Mouse (Mus musculus): ENCODE measurements around the gene Amy2a3. TPM values are rescaled to one million over a fixed set of nuclear protein-coding genes. Genes with fewer than 3 reads are reported as not detected.
"Not testable (repeated sequence)": the region's sequence is repeated elsewhere in the genome, so short reads cannot be mapped to it uniquely, and the experiment has no call there.

Gene Amy2a3
- not detected for total RNA-seq (2021)
- long read RNA-seq, experiment 1, result 0 reads
- long read RNA-seq, experiment 2, result 0 reads

DNA sequence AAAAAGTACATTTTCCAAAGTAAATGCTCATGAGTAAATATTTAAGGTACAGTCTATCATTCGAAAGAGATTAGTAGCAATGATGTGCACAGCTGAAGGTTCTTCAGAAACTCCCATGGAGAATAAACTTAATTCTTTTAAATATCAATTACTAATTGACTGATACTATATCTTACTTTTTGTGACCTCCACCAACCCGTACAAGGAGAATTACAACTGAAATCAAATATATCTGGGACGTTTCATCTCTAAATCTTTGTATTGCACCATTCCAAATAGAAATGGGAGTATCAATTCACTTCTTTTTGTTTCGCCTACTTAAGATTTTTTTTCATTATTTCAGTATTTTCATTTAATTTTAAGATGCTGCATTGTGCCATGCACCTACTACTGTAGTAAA, at the start of gene Amy2a3:
TSS of gene Amy2a3 (minus strand) at position 101 of the 400 bp plus-strand sequence.
- not testable (repeated sequence) for H3K4me3 ChIP-seq; DNase-seq (ENCODE audit: low spot score in 2 of 2); H3K27ac ChIP-seq

GRCm38 (mm10) chr3:113356558-113356957, 32.7 kb upstream of the Amy2a3 start, which contains the start of gene Amy2a2:
TSS of gene Amy2a2 (minus strand) at chr3:113356658.
- DNase-seq (ENCODE audit: low spot score in 2 of 2); H3K4me3 ChIP-seq; H3K27ac ChIP-seq: not testable (repeated sequence)

DNA sequence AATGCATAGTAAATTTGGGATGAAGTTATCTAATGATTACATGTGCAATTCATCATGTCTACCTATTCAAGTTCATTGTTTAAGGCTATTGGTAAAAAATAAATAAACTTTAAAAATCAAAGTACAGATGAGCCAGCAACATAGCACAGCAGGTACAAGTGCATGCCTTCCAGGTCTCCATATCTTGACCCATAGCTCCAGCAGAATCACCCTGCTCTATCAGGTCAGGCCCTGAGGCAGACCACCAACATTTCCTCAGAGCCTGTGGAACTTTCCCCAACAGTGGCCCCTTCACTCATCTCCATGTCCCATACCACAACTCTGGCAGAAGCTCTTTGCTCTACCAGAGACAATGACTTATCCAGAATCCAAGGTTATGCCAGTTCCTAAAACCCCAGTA, 21.6 kb upstream of the Amy2a3 start:
- not testable (repeated sequence) for H3K27ac ChIP-seq; H3K4me3 ChIP-seq; DNase-seq (ENCODE audit: low spot score in 2 of 2)

DNA sequence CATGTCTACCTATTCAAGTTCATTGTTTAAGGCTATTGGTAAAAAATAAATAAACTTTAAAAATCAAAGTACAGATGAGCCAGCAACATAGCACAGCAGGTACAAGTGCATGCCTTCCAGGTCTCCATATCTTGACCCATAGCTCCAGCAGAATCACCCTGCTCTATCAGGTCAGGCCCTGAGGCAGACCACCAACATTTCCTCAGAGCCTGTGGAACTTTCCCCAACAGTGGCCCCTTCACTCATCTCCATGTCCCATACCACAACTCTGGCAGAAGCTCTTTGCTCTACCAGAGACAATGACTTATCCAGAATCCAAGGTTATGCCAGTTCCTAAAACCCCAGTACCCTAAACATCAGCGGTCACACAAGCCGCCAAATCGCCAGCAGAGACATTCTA, 10.9 kb downstream of the Amy2a3 start:
- DNase-seq (ENCODE audit: low spot score in 2 of 2); H3K27ac ChIP-seq; H3K4me3 ChIP-seq: not testable (repeated sequence)

DNA sequence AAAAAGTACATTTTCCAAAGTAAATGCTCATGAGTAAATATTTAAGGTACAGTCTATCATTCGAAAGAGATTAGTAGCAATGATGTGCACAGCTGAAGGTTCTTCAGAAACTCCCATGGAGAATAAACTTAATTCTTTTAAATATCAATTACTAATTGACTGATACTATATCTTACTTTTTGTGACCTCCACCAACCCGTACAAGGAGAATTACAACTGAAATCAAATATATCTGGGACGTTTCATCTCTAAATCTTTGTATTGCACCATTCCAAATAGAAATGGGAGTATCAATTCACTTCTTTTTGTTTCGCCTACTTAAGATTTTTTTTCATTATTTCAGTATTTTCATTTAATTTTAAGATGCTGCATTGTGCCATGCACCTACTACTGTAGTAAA, 32.5 kb downstream of the Amy2a3 start, which contains the start of gene Amy2a4:
TSS of gene Amy2a4 (minus strand) at position 101 of the 400 bp plus-strand sequence.
- DNase-seq (ENCODE audit: low spot score in 2 of 2); H3K4me3 ChIP-seq: not testable (repeated sequence)

DNA sequence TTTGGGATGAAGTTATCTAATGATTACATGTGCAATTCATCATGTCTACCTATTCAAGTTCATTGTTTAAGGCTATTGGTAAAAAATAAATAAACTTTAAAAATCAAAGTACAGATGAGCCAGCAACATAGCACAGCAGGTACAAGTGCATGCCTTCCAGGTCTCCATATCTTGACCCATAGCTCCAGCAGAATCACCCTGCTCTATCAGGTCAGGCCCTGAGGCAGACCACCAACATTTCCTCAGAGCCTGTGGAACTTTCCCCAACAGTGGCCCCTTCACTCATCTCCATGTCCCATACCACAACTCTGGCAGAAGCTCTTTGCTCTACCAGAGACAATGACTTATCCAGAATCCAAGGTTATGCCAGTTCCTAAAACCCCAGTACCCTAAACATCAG, 43.6 kb downstream of the Amy2a3 start:
- H3K4me3 ChIP-seq, result not testable (repeated sequence)

More for the DNA sequence above, 32.5 kb downstream of the Amy2a3 start, which contains the start of gene Amy2a4:
- H3K27ac ChIP-seq, result not testable (repeated sequence)

GRCm38 (mm10) chr3:113279586-113279985, 44.3 kb downstream of the Amy2a3 start:
- not testable (repeated sequence) for H3K4me3 ChIP-seq; DNase-seq (ENCODE audit: low spot score in 2 of 2); H3K27ac ChIP-seq

More for the DNA sequence above, 43.6 kb downstream of the Amy2a3 start:
- not testable (repeated sequence) for DNase-seq (ENCODE audit: low spot score in 2 of 2); H3K27ac ChIP-seq

Other genes starting within 250 kb of the Amy2a3 start
- gene Amy2a5, start 65.2 kb downstream of the Amy2a3 start, total RNA-seq (2021), result under 1 TPM; 0.18 to 0.22 TPM
- not detected for gene Amy2a4, start 32.6 kb downstream of the Amy2a3 start, total RNA-seq (2021)
- gene Amy2a2, start 32.6 kb upstream of the Amy2a3 start, total RNA-seq (2021), result not detected
- gene Amy2a1, start 208.4 kb upstream of the Amy2a3 start, total RNA-seq (2021), result not detected